Mouse (Mus musculus) megakaryocyte, adult 5-6 weeks (primary cell): Measurements from ENCODE around the gene Olfr1362. TPM values are rescaled to one million over a fixed set of nuclear protein-coding genes. Genes with fewer than 3 reads are reported as not detected.

Source experiments
- ATAC-seq: 2 replicates; pipeline ENCODE4 v1.8.0; 2016; ENCODE audit warnings: mild to moderate bottlenecking, inconsistent platforms; ENCODE audit not compliant: poor library complexity, severe bottlenecking
- total RNA-seq, 2 experiments: library from RNA; stranded (forward) in 1 of 2; stranded (reverse) in 1 of 2; fragments of 153-499, 151-499 nt in 1 of 2; fragments of 221-1000, 200-1000 nt in 1 of 2; gene quantifications; 2 replicates each; pipeline versions ENCODE4 v1.2.3 to v1.2.4; 2015 to 2017

Gene Olfr1362
- total RNA-seq (2015) (not detected in 2 replicates), total RNA-seq (2017) (not detected in 2 replicates)

DNA sequence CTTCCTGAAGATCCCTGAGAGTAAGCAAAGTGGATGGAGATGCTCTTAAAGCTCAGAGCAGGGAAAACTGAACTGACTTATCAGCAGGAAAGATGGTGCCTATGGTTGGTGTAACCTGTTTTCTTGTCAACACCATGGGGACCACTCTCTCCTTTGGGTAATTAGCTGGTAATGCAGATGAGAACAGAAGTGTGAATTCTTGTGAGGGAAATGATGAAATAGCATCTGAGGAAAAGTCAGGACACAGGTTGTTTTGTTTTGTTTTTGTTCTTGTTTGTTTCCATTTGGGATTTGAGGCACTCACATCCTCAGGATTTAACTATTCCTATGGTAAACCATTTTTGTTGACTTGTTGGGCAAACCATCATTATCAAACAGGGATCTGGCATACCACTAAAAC, at the start of gene Olfr1362:
TSS of gene Olfr1362 (minus strand) at position 101 of the 400 bp plus-strand sequence.
- no peak for ATAC-seq

GRCm38 (mm10) chr13:21663286-21663685, 49.5 kb upstream of the Olfr1362 start, which contains the start of gene Olfr1361:
Gene Olfr1361, minus strand, starts transcription at chr13:21663386.
- ATAC-seq, result no peak

DNA sequence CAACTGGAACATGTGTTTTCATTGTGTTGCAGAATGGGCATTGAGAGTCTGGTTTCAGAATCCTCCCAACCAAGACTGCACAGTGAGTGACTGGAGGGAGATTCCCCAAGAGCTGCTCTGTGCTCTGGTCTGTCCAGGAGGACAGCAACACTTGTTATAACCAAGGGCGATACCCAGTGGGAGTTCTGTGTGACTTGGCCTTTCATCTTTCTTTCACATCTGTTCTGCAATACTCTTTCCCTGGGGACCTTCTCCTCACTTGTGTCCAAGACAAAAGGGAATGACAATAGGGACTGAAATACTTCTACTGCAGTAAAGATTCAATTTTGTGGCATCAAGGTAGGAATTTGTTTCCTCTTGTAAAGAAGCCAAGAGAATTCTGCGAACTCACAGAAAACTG, 28.6 kb upstream of the Olfr1362 start, which contains the start of gene Olfr11:
TSS of gene Olfr11 (minus strand) at position 101 of the 400 bp plus-strand sequence.
- no peak for ATAC-seq

DNA sequence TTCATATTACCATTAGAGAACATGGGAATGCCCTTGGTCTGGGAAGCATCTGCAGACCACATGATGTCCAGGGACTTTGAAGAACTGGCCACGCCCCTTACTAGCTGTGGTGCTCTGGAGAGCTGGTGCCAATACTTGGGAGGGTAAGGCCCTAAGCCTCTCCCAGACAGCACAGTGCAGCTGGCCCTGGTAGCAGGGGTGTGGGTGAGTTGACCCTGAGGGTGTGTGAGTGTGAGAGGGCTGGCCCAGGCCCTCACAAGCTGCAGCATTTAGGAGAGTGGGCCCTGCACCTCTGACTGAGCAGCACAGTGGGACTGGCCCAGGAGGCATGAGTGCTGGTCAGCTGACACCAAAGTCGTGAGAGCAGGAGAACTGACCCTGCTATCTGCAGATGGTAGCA, 22.2 kb downstream of the Olfr1362 start:
- no peak for ATAC-seq

DNA sequence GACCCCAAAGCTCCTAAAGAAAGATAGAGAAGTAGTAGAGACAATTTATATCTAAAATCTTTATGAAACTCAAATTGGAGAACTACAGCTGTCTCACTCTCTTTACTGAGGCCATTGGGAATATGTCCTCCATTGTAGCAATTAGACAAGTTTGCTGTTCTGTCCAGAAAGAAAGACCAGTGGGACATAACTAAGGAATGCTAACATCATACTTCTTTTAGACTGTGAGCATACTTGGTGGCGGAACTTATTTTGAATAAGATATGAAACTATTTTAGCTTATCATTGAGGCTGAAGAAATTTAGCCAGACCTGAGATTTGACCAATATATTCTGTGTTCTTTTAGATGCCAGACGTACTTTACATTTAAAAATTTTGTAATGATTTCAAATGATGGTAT, 32.2 kb downstream of the Olfr1362 start, which contains the start of gene Olfr1364:
TSS of gene Olfr1364 (minus strand) at position 101 of the 400 bp plus-strand sequence.
- no peak for ATAC-seq

Other genes with a start within 250 kb of the Olfr1362 start
Only the 30 nearest of the 34 such genes appear.
- 0.30 TPM in 1 of 2 replicates, not detected in the other for gene Pgbd1, start 173.0 kb downstream of the Olfr1362 start, total RNA-seq (2015)
- 0.33 TPM in 1 of 2 replicates, not detected in the other for gene Pgbd1, start 173.0 kb downstream of the Olfr1362 start, total RNA-seq (2017)
- 24.2 and 25.3 TPM in 2 replicates for gene Zscan26, start 160.3 kb downstream of the Olfr1362 start, total RNA-seq (2015)
- 26.9 and 27.2 TPM in 2 replicates for gene Zscan26, start 160.3 kb downstream of the Olfr1362 start, total RNA-seq (2017)
- 0.16 and 1.1 TPM in 2 replicates for gene Nkapl, start 145.5 kb downstream of the Olfr1362 start, total RNA-seq (2015)
- 1.2 and 1.3 TPM in 2 replicates for gene Nkapl, start 145.5 kb downstream of the Olfr1362 start, total RNA-seq (2017)
- gene Zkscan4, start 135.1 kb downstream of the Olfr1362 start, total RNA-seq (2015), result 0.09 and 0.16 TPM in 2 replicates
- 0.44 TPM in 1 of 2 replicates, not detected in the other for gene Zkscan4, start 135.1 kb downstream of the Olfr1362 start, total RNA-seq (2017)
- gene Gm10065, start 134.6 kb downstream of the Olfr1362 start, total RNA-seq (2015), result not detected in 2 replicates
- not detected in 2 replicates for gene Gm10065, start 134.6 kb downstream of the Olfr1362 start, total RNA-seq (2017)
- gene AK157302, start 118.8 kb downstream of the Olfr1362 start, total RNA-seq (2015), result 0.09 and 0.56 TPM in 2 replicates
- gene AK157302, start 118.8 kb downstream of the Olfr1362 start, total RNA-seq (2017), result 0.20 TPM in 1 of 2 replicates, not detected in the other
- gene Gm11273, start 112.6 kb downstream of the Olfr1362 start, total RNA-seq (2015), result 7.8 and 10.7 TPM in 2 replicates
- gene Gm11273, start 112.6 kb downstream of the Olfr1362 start, total RNA-seq (2017), result 4.3 and 5.2 TPM in 2 replicates
- 7.0 and 7.1 TPM in 2 replicates for gene Zkscan8, start 82.9 kb downstream of the Olfr1362 start, total RNA-seq (2015)
- 4.4 and 4.9 TPM in 2 replicates for gene Zkscan8, start 82.9 kb downstream of the Olfr1362 start, total RNA-seq (2017)
- not detected in 2 replicates for gene Olfr1366, start 71.2 kb downstream of the Olfr1362 start, total RNA-seq (2015)
- not detected in 2 replicates for gene Olfr1366, start 71.2 kb downstream of the Olfr1362 start, total RNA-seq (2017)
- gene Olfr1535, start 54.1 kb downstream of the Olfr1362 start, total RNA-seq (2015), result not detected in 2 replicates
- gene Olfr1535, start 54.1 kb downstream of the Olfr1362 start, total RNA-seq (2017), result not detected in 2 replicates
- gene Olfr1364, start 32.3 kb downstream of the Olfr1362 start, total RNA-seq (2015), result not detected in 2 replicates
- not detected in 2 replicates for gene Olfr1364, start 32.3 kb downstream of the Olfr1362 start, total RNA-seq (2017)
- gene Olfr11, start 28.5 kb upstream of the Olfr1362 start, total RNA-seq (2015), result not detected in 2 replicates
- gene Olfr11, start 28.5 kb upstream of the Olfr1362 start, total RNA-seq (2017), result not detected in 2 replicates
- gene Olfr1361, start 49.4 kb upstream of the Olfr1362 start, total RNA-seq (2015), result not detected in 2 replicates
- not detected in 2 replicates for gene Olfr1361, start 49.4 kb upstream of the Olfr1362 start, total RNA-seq (2017)
- not detected in 2 replicates for gene Olfr1360, start 63.4 kb upstream of the Olfr1362 start, total RNA-seq (2015)
- gene Olfr1360, start 63.4 kb upstream of the Olfr1362 start, total RNA-seq (2017), result not detected in 2 replicates
- not detected in 2 replicates for gene Olfr1359, start 84.1 kb upstream of the Olfr1362 start, total RNA-seq (2015)
- gene Olfr1359, start 84.1 kb upstream of the Olfr1362 start, total RNA-seq (2017), result not detected in 2 replicates
- gene Hist1h2bl, start 102.1 kb upstream of the Olfr1362 start, total RNA-seq (2015), result 262 and 280 TPM in 2 replicates
- 409 and 426 TPM in 2 replicates for gene Hist1h2bl, start 102.1 kb upstream of the Olfr1362 start, total RNA-seq (2017)
- 5.0 and 7.6 TPM in 2 replicates for gene Hist1h2ai, start 102.4 kb upstream of the Olfr1362 start, total RNA-seq (2015)
- 3,924 and 4,338 TPM in 2 replicates for gene Hist1h2ai, start 102.4 kb upstream of the Olfr1362 start, total RNA-seq (2017)
- gene Hist1h3h, start 103.6 kb upstream of the Olfr1362 start, total RNA-seq (2015), result 37.0 and 141 TPM in 2 replicates
- gene Hist1h3h, start 103.6 kb upstream of the Olfr1362 start, total RNA-seq (2017), result 82.6 and 194 TPM in 2 replicates
- gene Hist1h2bm, start 108.0 kb upstream of the Olfr1362 start, total RNA-seq (2015), result 139 and 162 TPM in 2 replicates
- 615 and 635 TPM in 2 replicates for gene Hist1h2bm, start 108.0 kb upstream of the Olfr1362 start, total RNA-seq (2017)
- 5.8 and 10.7 TPM in 2 replicates for gene Hist1h4j, start 121.0 kb upstream of the Olfr1362 start, total RNA-seq (2015)
- 595 and 644 TPM in 2 replicates for gene Hist1h4j, start 121.0 kb upstream of the Olfr1362 start, total RNA-seq (2017)
- gene Hist1h4k, start 136.5 kb upstream of the Olfr1362 start, total RNA-seq (2015), result 97.3 and 158 TPM in 2 replicates
- gene Hist1h4k, start 136.5 kb upstream of the Olfr1362 start, total RNA-seq (2017), result 2,083 and 3,751 TPM in 2 replicates
- gene Hist1h2ak, start 139.8 kb upstream of the Olfr1362 start, total RNA-seq (2015), result 141 and 258 TPM in 2 replicates
- gene Hist1h2ak, start 139.8 kb upstream of the Olfr1362 start, total RNA-seq (2017), result 1,551 and 1,637 TPM in 2 replicates
- 318 and 331 TPM in 2 replicates for gene Hist1h2bn, start 140.1 kb upstream of the Olfr1362 start, total RNA-seq (2015)
- gene Hist1h2bn, start 140.1 kb upstream of the Olfr1362 start, total RNA-seq (2017), result 1,434 and 1,651 TPM in 2 replicates
- gene Hist1h1b, start 166.6 kb upstream of the Olfr1362 start, total RNA-seq (2015), result 792 and 803 TPM in 2 replicates
- 2,001 and 2,565 TPM in 2 replicates for gene Hist1h1b, start 166.6 kb upstream of the Olfr1362 start, total RNA-seq (2017)
- 290 and 369 TPM in 2 replicates for gene Hist1h3i, start 169.3 kb upstream of the Olfr1362 start, total RNA-seq (2015)
- gene Hist1h3i, start 169.3 kb upstream of the Olfr1362 start, total RNA-seq (2017), result 211 and 245 TPM in 2 replicates
- 5.6 TPM in 1 of 2 replicates, not detected in the other for gene Hist1h2an, start 173.2 kb upstream of the Olfr1362 start, total RNA-seq (2015)
- 740 and 806 TPM in 2 replicates for gene Hist1h2an, start 173.2 kb upstream of the Olfr1362 start, total RNA-seq (2017)
- gene Hist1h2bp, start 173.4 kb upstream of the Olfr1362 start, total RNA-seq (2015), result 15.3 and 29.2 TPM in 2 replicates
- gene Hist1h2bp, start 173.4 kb upstream of the Olfr1362 start, total RNA-seq (2017), result 50.7 and 60.8 TPM in 2 replicates
- 340 and 370 TPM in 2 replicates for gene Hist1h2bq, start 196.2 kb upstream of the Olfr1362 start, total RNA-seq (2015)
- 37.2 and 71.4 TPM in 2 replicates for gene Hist1h2bq, start 196.2 kb upstream of the Olfr1362 start, total RNA-seq (2017)
- gene Hist1h2ao, start 196.4 kb upstream of the Olfr1362 start, total RNA-seq (2015), result 149 and 256 TPM in 2 replicates
- 2,161 and 2,311 TPM in 2 replicates for gene Hist1h2ao, start 196.4 kb upstream of the Olfr1362 start, total RNA-seq (2017)
- 67.9 and 71.7 TPM in 2 replicates for gene Hist1h4m, start 197.7 kb upstream of the Olfr1362 start, total RNA-seq (2015)
- 1,995 and 3,050 TPM in 2 replicates for gene Hist1h4m, start 197.7 kb upstream of the Olfr1362 start, total RNA-seq (2017)